Mouse (Mus musculus) small intestine, adult 2 months (tissue): ENCODE measurements around the gene Gm11168. TPM values are rescaled to one million over a fixed set of nuclear protein-coding genes. Genes with fewer than 3 reads are reported as not detected.
"Not testable (repeated sequence)": the region's sequence is repeated elsewhere in the genome, so short reads cannot be mapped to it uniquely, and the experiment has no call there.

ENCODE experiments used
- H3K27ac ChIP-seq: fragments of 200-500 bp; 2 replicates; pipeline ENCODE4 v1.5.1; 2012; ENCODE audit warnings: low read depth, low read length, control low read depth, inconsistent platforms; ENCODE audit not compliant: insufficient read depth
- H3K27me3 ChIP-seq: fragments of 200-500 bp; 2 replicates; pipeline ENCODE4 v1.6.1; 2012; ENCODE audit warnings: mild to moderate bottlenecking, moderate library complexity, low read length, inconsistent platforms; ENCODE audit not compliant: control insufficient read depth, insufficient read depth
- H3K36me3 ChIP-seq: fragments of 200-500 bp; 2 replicates; pipeline ENCODE4 v1.6.1; 2012; ENCODE audit warnings: mild to moderate bottlenecking, low read length, control low read depth, inconsistent platforms; ENCODE audit not compliant: control insufficient read depth, insufficient read depth
- H3K4me1 ChIP-seq: fragments of 200-500 bp; 2 replicates; pipeline ENCODE4 v1.6.1; 2012; ENCODE audit warnings: low read length, inconsistent platforms, mixed read lengths; ENCODE audit not compliant: control insufficient read depth, insufficient read depth, insufficient read length
- H3K4me3 ChIP-seq: fragments of 200-500 bp; 2 replicates; pipeline ENCODE4 v1.5.1; 2012; ENCODE audit warnings: low read depth, mild to moderate bottlenecking, control low read depth, inconsistent platforms, low read length, moderate library complexity
- WGBS: fragments of 180-500 bp; shearing (Covaris S2); methylation state at CpG from one replicate; pipeline ENCODE4 v1.1.7; 2018; 5-methylcytosine and 5-hydroxymethylcytosine counted together
- polyA plus RNA-seq: library from polyadenylated mRNA; depleted of rRNA; stranded (reverse); fragments of >200 nt; gene quantifications from 2 replicates; pipeline ENCODE4 v1.2.3, GENCODE M21; 2012; rRNA removed

Gm11168 gene
- polyA plus RNA-seq, 1 experiment: not detected

DNA sequence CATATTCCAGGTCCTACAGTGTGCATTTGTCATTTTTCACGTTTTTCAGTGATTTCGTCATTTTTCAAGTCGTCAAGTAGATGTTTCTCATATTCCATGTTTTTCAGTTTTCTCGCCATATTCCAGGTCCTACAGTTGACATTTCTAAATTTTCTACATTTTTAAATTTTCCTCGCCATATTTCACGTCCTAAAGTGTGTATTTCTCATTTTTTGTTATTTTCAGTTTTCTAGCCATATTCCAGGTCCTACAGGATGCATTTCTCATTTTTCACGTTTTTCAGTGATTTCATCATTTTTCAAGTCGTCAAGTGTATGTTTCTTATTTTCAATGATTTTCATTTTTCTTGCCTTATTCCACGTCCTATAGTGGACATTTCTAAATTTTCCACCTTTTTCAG lies 23.6 kb downstream of the Gm11168 start:
- H3K27me3 ChIP-seq, H3K4me3 ChIP-seq, H3K4me1 ChIP-seq, H3K36me3 ChIP-seq, H3K27ac ChIP-seq: not testable (repeated sequence)
- WGBS: 70% methylated on average over 9 of the region's 9 CpGs

DNA sequence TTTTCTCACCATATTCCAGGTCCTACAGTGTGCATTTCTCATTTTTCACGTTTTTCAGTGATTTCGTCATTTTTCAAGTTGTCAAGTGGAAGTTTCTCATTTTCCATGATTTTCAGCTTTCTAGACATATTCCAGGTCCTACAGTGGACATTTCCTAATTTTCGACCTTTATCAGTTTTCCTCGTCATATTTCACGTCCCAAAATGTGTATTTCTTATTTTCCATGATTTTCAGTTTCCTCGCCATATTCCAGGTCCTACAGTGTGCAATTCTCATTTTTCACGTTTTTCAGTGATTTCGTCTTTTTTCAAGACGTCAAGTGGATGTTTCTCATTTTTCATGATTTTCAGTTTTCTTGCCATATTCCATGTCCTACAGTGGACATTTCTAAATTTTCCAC lies 24.1 kb downstream of the Gm11168 start:
- not testable (repeated sequence) for H3K27me3 ChIP-seq, H3K4me3 ChIP-seq, H3K36me3 ChIP-seq, H3K27ac ChIP-seq, H3K4me1 ChIP-seq
- WGBS: 75% methylated on average over 9 of the region's 9 CpGs

GRCm38 (mm10) chr9:3029276-3030000 lies 26.3 kb downstream of the Gm11168 start:
- 68% methylated on average over 13 of the region's 16 CpGs for WGBS
- H3K36me3 ChIP-seq, H3K27me3 ChIP-seq, H3K4me1 ChIP-seq, H3K4me3 ChIP-seq, H3K27ac ChIP-seq: not testable (repeated sequence)

- H3K4me3 ChIP-seq, H3K36me3 ChIP-seq, H3K4me1 ChIP-seq, H3K27ac ChIP-seq, H3K27me3 ChIP-seq: not testable (repeated sequence)
- WGBS: 68% methylated on average over 2 of the region's 10 CpGs
Observed at GRCm38 (mm10) chr9:3030677-3031318, 27.7 kb downstream of the Gm11168 start.

GRCm38 (mm10) chr9:3034299-3034698 lies 31.2 kb downstream of the Gm11168 start, which contains the start of gene Gm17535:
Gene Gm17535 (plus strand): TSS chr9:3034599.
- H3K27ac ChIP-seq, H3K4me1 ChIP-seq, H3K36me3 ChIP-seq, H3K4me3 ChIP-seq, H3K27me3 ChIP-seq: not testable (repeated sequence)
- WGBS: 60% methylated on average over 1 of the region's 8 CpGs

GRCm38 (mm10) chr9:3036577-3036976 lies 33.4 kb downstream of the Gm11168 start, which contains the start of gene Gm10715:
Gene Gm10715 (plus strand): TSS chr9:3036877.
- not testable (repeated sequence) for H3K27me3 ChIP-seq, H3K4me3 ChIP-seq, H3K4me1 ChIP-seq, H3K36me3 ChIP-seq, H3K27ac ChIP-seq
- WGBS: 84% methylated on average over 8 of the region's 8 CpGs

DNA sequence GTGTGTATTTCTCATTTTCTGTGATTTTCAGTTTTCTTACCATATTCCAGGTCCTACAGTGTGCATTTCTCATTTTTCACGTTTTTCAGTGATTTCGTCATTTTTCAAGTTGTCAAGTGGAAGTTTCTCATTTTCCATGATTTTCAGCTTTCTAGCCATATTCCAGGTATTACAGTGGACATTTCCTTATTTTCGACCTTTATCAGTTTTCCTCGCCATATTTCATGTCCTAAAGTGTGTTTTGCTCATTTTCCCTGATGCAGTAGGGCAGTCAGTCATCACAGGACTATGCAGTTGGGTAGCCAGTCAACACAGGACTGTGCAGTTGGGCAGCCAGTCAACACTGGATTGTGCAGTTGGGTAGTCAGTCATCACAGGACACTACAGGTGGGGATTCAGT lies 35.0 kb downstream of the Gm11168 start:
- H3K27ac ChIP-seq, H3K36me3 ChIP-seq, H3K4me1 ChIP-seq, H3K4me3 ChIP-seq, H3K27me3 ChIP-seq: not testable (repeated sequence)
- 69% methylated on average over 4 of the region's 4 CpGs for WGBS

Other genes starting within 250 kb of the Gm11168 start
- not detected in 2 replicates for gene Gm10722, start 2.4 kb upstream of the Gm11168 start, polyA plus RNA-seq
- gene Gm10721, start 9.8 kb downstream of the Gm11168 start, polyA plus RNA-seq: not detected in 2 replicates
- not detected in 2 replicates for gene Gm10720, start 12.3 kb downstream of the Gm11168 start, polyA plus RNA-seq
- gene Gm10719, start 14.1 kb downstream of the Gm11168 start, polyA plus RNA-seq: not detected in 2 replicates
- gene Gm10718, start 20.2 kb downstream of the Gm11168 start, polyA plus RNA-seq: not detected in 2 replicates
- not detected in 2 replicates for gene Gm10717, start 22.1 kb downstream of the Gm11168 start, polyA plus RNA-seq
- not detected in 2 replicates for gene Gm17535, start 31.3 kb downstream of the Gm11168 start, polyA plus RNA-seq
- not detected in 2 replicates for gene Gm10715, start 33.5 kb downstream of the Gm11168 start, polyA plus RNA-seq